Mouse (Mus musculus): ENCODE data around the gene Gc. TPM values are rescaled to one million over a fixed set of nuclear protein-coding genes. Genes with fewer than 3 reads are reported as not detected.

Gene Gc
- not detected for total RNA-seq (2018; cell fraction: chromatin; rRNA removed)
- not detected for total RNA-seq (2018; cell fraction: cytosol; rRNA removed)
- total RNA-seq (2018; cell fraction: nucleus; rRNA removed) = not detected
- polyA plus RNA-seq (2018) = not detected in 3 replicates

DNA sequence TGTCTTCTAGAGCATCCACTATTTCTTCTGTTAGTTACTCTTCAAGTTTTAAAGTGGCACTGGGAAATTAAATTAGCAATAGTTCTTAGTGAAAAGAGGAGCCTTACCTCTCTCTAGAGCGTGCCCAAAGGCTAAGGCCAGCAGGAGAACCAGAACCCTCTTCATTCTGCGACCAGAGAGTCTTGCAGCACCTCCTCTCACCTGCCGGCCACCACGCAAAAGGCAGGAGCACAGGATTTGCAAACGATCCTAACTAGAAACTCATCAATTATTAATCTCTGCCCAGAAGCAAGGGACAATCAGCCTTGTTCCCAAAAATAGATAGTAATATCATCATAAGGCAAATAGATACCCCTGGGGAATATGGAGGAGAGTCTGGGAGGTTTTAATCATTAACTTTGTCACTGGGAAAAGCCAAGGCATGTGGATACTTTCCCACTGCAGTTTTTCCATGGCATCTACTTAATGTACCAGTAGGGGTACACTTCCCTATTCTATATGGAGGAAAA is at the start of gene Gc:
TSS of gene Gc (minus strand) at position 345 of the 509 bp plus-strand sequence.
- 82% methylated on average over 5 of the region's 5 CpGs for whole genome bisulfite sequencing (ENCODE audit: missing documents)
- Histone ChIP-seq H3K36me3 (ENCODE audit: inconsistent target) (no peaks in the 10 kb centered on the region), H3K27ac (no peak within 1 kb of the TSS), H3K4me3 (ENCODE audit: inconsistent target) (no peak within 1 kb of the TSS), H3K79me2 (ENCODE audit: inconsistent target) (no peaks in the 10 kb centered on the region)

DNA sequence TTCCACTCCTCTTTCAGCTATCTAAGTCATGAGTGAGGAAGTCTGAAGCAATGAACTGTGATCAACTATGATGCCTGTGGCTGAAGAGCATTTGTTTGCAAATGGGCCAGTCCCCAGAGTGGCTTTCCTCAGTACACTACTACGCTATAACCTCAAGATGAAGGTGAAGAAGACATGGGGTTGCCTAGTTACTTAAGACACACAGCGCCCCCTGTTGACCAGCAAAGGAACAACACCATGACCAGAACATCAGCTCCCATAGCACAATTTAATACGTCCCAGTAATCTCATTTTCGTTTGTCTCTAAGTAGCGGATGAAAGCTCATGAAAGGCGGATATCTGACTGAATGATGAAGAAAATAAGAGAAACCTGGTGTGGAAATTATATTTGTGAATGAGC is 42.5 kb upstream of the Gc start:
- Histone ChIP-seq H3K79me2 (ENCODE audit: inconsistent target) (no peaks in the 10 kb centered on the region), H3K27ac (no peak overlapping the region), H3K36me3 (ENCODE audit: inconsistent target) (no peaks in the 10 kb centered on the region), H3K4me3 (ENCODE audit: inconsistent target) (no peak overlapping the region)
- 60% methylated on average over 6 of the region's 6 CpGs for WGBS (ENCODE audit: missing documents)

DNA sequence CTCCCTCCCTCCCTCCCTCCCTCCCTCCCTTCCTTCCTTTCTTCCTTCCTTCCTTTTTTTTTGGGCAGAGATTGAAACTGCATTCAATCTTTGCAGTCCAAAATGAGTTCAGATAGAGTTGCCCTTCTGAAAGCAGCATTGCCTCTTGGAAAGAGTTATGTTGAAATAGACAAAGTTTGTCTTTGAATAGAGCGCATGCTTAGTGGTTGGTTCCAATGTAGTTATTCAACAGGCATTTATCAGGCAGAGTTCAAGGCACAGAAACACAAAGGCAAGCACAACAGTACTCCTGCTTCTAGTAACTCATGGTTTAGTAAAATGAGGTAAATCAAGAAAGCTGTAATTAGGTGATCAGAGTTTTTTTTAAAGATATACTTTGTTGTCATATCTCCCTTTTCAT is 34.9 kb upstream of the Gc start:
- no peak overlapping the region for H3K4me3 ChIP-seq (ENCODE audit: inconsistent target)
- H3K36me3 ChIP-seq (ENCODE audit: inconsistent target) = no peaks in the 10 kb centered on the region
- WGBS (ENCODE audit: missing documents) = 91% methylated on average over 1 of the region's 1 CpGs
- no peaks in the 10 kb centered on the region for H3K79me2 ChIP-seq (ENCODE audit: inconsistent target)
- H3K27ac ChIP-seq = no peak overlapping the region

DNA sequence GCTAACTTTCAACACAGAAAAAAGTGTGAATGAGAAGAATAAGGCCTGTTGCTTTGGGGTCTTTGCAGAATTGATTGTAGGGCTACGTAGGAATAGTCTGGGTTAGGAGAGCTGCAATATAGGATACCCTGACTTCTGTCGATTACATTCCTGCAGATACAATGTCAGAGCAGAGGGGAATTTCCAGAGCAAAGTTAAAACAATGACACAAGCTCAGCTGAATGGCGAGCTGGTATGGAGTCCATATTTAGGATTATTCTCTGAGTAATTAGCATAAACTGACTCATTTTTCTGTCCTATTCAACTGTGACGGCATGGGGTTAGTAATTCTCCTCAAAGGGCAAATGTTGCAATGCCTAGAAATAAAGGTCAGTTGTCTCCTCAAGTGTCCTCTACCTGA is 12.8 kb upstream of the Gc start:
- H3K4me3 ChIP-seq (ENCODE audit: inconsistent target) = no peak overlapping the region
- H3K79me2 ChIP-seq (ENCODE audit: inconsistent target) = no peaks in the 10 kb centered on the region
- 89% methylated on average over 4 of the region's 4 CpGs for WGBS (ENCODE audit: missing documents)
- no peaks in the 10 kb centered on the region for H3K36me3 ChIP-seq (ENCODE audit: inconsistent target)
- no peak overlapping the region for H3K27ac ChIP-seq

DNA sequence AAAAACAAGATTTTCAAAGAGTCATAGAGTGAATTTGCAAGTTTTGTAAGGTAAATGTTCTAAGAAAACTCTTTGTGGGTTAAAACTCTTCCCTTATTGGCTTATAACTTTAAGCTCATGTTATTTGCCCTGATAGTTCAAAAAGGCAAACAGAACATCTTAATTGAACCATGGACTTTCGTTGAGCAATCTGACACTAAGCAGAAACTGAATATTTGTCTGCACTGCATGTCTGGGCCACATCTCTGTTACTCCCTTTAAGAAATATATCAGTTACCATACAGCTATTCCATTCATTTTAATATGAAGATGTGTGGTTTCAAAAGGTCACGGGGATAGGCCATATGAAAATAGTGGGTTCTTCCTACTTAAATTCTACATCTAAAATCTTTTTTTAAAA is 10.2 kb upstream of the Gc start:
- 80% methylated on average over 2 of the region's 2 CpGs for WGBS (ENCODE audit: missing documents)
- no peak overlapping the region for H3K4me3 ChIP-seq (ENCODE audit: inconsistent target)
- H3K27ac ChIP-seq = no peak overlapping the region
- H3K79me2 ChIP-seq (ENCODE audit: inconsistent target) = no peaks in the 10 kb centered on the region
- H3K36me3 ChIP-seq (ENCODE audit: inconsistent target) = no peaks in the 10 kb centered on the region

DNA sequence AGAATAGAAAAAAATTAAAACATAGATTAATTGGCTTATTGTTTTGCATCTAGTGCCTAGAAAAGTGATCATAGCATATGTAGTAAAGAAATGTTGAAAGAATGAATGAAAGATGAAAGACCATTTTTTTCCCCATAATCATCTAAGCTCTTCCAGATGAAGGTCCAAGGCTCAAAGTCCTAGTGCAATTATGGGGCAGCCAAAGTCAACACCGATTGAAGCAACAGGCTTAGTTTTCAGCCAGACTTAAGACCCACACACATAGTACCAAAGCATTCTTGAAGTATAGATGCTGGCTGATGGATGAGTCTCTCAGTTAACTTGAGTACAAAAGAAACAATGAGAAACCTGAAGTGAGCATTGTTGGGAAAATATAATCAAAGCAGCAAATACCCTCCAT is 9.3 kb upstream of the Gc start:
- 100% methylated on average over 1 of the region's 1 CpGs for WGBS (ENCODE audit: missing documents)

DNA sequence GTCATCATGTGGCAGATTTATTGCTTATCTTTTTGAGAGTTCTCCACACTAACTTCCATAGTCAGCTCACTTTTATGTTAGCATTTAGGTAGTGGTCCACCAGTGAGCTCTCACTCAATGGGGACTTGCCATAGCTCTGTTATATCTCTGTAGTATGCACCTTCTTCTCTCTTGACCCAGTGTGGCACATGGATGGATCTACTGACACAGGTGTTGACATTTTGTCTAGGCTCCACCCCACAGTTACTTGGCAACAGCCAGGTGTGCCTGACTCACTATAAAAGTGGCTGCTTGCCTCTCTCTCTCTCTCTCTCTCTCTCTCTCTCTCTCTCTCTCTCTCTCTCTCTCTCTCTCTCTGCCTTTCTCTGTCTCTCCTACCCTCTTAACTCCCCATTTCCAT is 8.6 kb upstream of the Gc start:
- no peak overlapping the region for H3K27ac ChIP-seq
- H3K36me3 ChIP-seq (ENCODE audit: inconsistent target) = no peaks in the 10 kb centered on the region
- no peak overlapping the region for H3K4me3 ChIP-seq (ENCODE audit: inconsistent target)
- H3K79me2 ChIP-seq (ENCODE audit: inconsistent target) = no peaks in the 10 kb centered on the region

More for the DNA sequence above, 9.3 kb upstream of the Gc start:
- Histone ChIP-seq H3K79me2 (ENCODE audit: inconsistent target) (no peaks in the 10 kb centered on the region), H3K27ac (no peak overlapping the region), H3K4me3 (ENCODE audit: inconsistent target) (no peak overlapping the region), H3K36me3 (ENCODE audit: inconsistent target) (no peaks in the 10 kb centered on the region)

DNA sequence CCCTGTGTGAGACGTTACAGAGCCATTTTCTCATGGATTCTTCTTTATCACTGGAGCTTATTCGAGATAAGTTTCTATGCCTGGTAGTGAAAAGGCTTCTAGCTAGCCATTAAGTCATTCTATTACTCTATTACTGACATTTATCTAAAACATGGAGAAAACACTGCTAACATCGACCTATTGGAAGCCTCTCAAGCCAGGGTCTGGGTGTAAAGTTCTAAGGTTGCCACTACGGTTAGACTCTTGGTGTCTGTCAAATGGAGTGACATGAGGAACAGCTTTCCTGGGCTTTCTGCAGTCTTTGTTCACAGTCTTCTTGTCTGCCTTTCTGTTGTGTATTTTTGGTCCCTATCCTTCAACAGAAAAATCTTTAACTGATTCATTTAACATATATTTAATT is 4.1 kb upstream of the Gc start:
- Histone ChIP-seq H3K27ac (no peak overlapping the region), H3K36me3 (ENCODE audit: inconsistent target) (no peaks in the 10 kb centered on the region), H3K4me3 (ENCODE audit: inconsistent target) (no peak overlapping the region), H3K79me2 (ENCODE audit: inconsistent target) (no peaks in the 10 kb centered on the region)
- WGBS (ENCODE audit: missing documents) = 82% methylated on average over 4 of the region's 4 CpGs

DNA sequence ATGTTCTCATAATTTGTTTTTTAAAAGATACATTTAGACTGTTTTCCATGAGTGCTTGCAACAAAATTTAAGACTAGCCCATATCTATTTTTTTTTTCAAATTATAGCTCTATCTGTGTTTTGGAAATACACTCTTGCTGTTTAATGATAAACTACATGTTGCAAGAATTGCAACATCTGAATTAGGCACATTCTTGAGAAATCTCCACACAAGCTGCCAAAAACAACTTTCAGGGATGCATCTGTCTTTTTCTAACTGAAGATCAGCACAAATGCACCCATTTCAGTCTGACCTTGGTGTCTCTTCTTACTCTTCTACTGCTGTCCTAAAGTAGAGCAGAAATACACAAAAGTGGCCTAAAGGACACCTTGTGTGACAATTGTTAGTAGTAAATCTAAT is 1.9 kb upstream of the Gc start:
- Histone ChIP-seq H3K79me2 (ENCODE audit: inconsistent target) (no peaks in the 10 kb centered on the region), H3K4me3 (ENCODE audit: inconsistent target) (no peak overlapping the region), H3K27ac (no peak overlapping the region), H3K36me3 (ENCODE audit: inconsistent target) (no peaks in the 10 kb centered on the region)

DNA sequence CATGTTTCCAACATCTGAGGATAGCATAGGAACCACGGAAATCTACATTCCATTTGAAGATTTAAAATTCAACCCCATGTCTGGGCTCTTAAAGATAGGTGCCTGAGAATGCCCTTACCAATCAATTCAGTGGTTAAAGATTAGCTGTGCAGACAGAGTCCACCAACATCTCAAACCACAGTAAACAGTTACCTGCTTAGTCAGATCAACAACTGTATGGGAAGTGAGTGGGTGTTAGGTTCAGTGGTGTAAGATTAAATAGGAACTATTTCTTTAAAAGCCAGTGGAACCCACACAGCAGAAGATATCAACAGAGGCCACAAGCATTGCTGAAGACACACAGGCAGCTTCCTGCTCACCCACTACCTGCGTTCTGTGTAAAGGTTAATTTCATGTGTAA is 1.3 kb upstream of the Gc start:
- H3K27ac ChIP-seq = no peak overlapping the region
- H3K4me3 ChIP-seq (ENCODE audit: inconsistent target) = no peak overlapping the region
- H3K79me2 ChIP-seq (ENCODE audit: inconsistent target) = no peaks in the 10 kb centered on the region
- no peaks in the 10 kb centered on the region for H3K36me3 ChIP-seq (ENCODE audit: inconsistent target)
- WGBS (ENCODE audit: missing documents) = 78% methylated on average over 2 of the region's 2 CpGs

DNA sequence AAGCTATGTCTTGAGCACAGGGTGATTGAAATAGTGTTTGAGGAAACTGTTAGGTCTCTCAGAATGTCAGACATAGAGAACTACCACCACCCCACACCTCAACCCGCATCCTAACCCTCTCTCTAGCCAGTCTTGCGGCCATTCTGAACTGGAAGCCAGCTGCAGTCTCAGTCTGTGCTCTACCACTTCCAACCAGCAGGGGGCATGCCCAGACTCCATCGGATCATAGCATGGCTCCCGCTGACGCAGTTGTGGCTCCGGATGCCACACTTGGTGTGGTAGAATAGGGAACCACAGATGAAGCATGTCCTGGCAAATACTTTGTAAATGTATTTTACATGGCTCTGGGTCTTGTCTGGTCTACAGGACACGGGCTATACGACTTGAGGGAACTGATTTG is 2.2 kb downstream of the Gc start:
- Histone ChIP-seq H3K27ac (no peak overlapping the region), H3K79me2 (ENCODE audit: inconsistent target) (no peaks in the 10 kb centered on the region), H3K4me3 (ENCODE audit: inconsistent target) (no peak overlapping the region), H3K36me3 (ENCODE audit: inconsistent target) (no peaks in the 10 kb centered on the region)
- 56% methylated on average over 8 of the region's 8 CpGs for WGBS (ENCODE audit: missing documents)

DNA sequence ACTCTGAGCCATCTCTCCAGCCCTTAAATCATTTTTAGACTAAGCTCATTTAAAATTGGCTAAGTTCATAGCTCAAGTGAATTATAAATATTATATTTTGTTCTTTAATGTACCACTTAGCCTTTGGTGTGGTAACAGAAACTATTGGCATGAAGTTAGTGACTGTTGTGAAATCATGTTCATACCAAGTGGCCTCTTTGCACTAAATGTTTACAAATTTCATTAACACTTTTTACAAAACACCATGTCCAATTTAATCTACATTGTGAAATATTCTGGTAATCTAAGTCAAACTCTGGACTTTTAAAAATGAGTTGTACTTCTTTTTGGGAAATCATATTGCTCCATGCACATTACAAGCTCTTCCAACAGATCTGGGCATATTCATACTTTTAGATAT is 6.9 kb downstream of the Gc start:
- no peak overlapping the region for H3K27ac ChIP-seq
- no peaks in the 10 kb centered on the region for H3K36me3 ChIP-seq (ENCODE audit: inconsistent target)
- H3K4me3 ChIP-seq (ENCODE audit: inconsistent target) = no peak overlapping the region
- H3K79me2 ChIP-seq (ENCODE audit: inconsistent target) = no peaks in the 10 kb centered on the region

DNA sequence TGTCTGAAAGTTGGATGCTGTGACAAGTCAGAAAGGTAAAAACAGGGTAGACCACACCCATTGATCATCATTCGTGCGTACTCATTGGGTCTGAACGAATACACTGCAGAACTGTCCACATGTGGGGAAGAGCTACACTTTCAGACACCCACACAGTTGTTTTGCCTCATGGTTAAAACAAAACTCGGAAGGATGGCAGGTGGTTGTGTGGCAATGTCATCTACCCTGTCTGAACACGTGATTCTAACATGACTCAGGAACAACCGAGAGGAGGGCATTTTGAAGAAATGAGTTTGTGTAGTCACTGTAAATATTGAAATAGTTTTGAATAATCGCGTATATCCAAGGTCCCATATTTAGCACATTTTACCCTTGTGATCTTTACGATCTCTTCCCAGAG is 8.4 kb downstream of the Gc start:
- Histone ChIP-seq H3K36me3 (ENCODE audit: inconsistent target) (no peaks in the 10 kb centered on the region), H3K27ac (no peak overlapping the region), H3K4me3 (ENCODE audit: inconsistent target) (no peak overlapping the region), H3K79me2 (ENCODE audit: inconsistent target) (no peaks in the 10 kb centered on the region)
- WGBS (ENCODE audit: missing documents) = 78% methylated on average over 9 of the region's 9 CpGs

DNA sequence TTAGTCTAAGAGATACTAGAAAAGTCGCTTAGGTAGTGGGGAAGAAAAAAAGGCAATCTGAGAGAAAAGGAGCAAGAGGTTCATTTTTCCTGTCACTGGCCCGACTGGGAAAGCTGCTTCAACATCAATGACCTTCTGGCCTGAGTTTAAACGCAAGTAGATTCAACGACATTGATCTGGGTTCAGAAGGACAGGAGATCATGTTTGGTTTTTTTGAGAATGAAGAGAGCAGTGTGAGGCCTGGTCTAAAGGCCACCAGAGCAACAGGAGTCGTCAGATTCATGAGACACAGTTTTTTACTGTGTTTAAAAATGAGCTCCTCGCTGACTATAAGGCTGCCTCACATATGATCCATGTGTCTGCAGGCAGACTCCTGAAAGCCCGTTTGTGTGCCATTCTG is 9.7 kb downstream of the Gc start:
- H3K27ac ChIP-seq = no peak overlapping the region
- H3K4me3 ChIP-seq (ENCODE audit: inconsistent target) = no peak overlapping the region
- WGBS (ENCODE audit: missing documents) = 71% methylated on average over 7 of the region's 7 CpGs

DNA sequence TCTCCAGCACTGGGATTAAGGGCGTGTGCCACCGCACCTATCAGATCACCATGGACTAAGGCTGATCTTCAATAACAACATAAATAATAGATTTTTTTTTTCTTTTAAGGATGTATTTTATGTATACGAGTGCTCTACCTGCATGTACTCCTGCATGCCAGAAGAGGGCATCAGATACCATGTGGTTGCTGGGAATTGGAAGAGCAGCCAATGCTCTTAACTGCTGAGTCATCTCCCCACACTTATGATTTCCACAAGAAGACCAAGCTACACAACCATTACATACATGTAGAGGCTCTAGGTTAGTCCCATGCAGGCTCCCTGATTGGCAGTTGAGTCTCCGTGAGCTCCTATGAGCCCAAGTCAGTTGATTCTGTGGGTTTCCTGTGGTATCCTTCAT is 13.3 kb downstream of the Gc start:
- no peak overlapping the region for H3K27ac ChIP-seq
- H3K4me3 ChIP-seq (ENCODE audit: inconsistent target) = no peak overlapping the region
- WGBS (ENCODE audit: missing documents) = 94% methylated on average over 2 of the region's 4 CpGs
- no peaks in the 10 kb centered on the region for H3K79me2 ChIP-seq (ENCODE audit: inconsistent target)
- H3K36me3 ChIP-seq (ENCODE audit: inconsistent target) = no peaks in the 10 kb centered on the region

More for the DNA sequence above, 9.7 kb downstream of the Gc start:
- Histone ChIP-seq H3K36me3 (ENCODE audit: inconsistent target) (no peaks in the 10 kb centered on the region), H3K79me2 (ENCODE audit: inconsistent target) (no peaks in the 10 kb centered on the region)

DNA sequence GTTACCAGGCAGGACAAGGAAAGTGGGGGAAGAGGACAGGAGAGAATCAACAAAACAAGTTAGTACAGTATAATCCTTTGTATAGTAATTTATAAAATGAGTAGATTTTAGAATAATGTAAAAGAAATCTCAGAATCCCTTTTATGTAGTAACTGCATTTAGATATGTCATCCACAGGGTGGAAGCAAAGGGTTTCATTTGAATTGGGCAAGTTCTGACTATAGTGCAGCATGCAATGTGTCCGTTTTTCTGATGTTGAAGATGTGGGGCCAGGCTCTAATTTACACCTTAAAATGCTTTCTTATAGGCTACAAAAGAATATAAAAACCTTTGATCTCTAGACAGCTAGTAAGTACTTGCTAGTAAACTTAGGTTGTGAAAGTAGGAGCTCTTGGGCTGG is 46.2 kb downstream of the Gc start:
- Histone ChIP-seq H3K4me3 (ENCODE audit: inconsistent target) (no peak overlapping the region), H3K27ac (no peak overlapping the region), H3K79me2 (ENCODE audit: inconsistent target) (no peaks in the 10 kb centered on the region), H3K36me3 (ENCODE audit: inconsistent target) (no peaks in the 10 kb centered on the region)
- 82% methylated on average over 1 of the region's 1 CpGs for WGBS (ENCODE audit: missing documents)

All from macrophage (primary cell).